Mouse (Mus musculus): ENCODE results near the gene 2310039H08Rik. TPM values are rescaled to one million over a fixed set of nuclear protein-coding genes. Genes with fewer than 3 reads are reported as not detected.

2310039H08Rik gene
- polyA plus RNA-seq, 1 experiment from 2014 or later: 124 TPM

GRCm38 (mm10) chr17:46728021-46728420 lies 44.4 kb upstream of the 2310039H08Rik start:
- Histone ChIP-seq H3K9me3 (ENCODE audit: control insufficient read depth) (no peaks in the 10 kb centered on the region), H3K4me3 (ENCODE audit: low read depth, low read length) (no peak overlapping the region), H3K36me3 (ENCODE audit: control insufficient read depth, insufficient read depth) (peaks cover 23% of the 10 kb centered on the region), H3K4me1 (replicated peaks; ENCODE audit: control insufficient read depth, insufficient read depth, low read length) (no peaks in the 10 kb centered on the region), H3K27ac (ENCODE audit: low read depth, low read length) (no peak overlapping the region), H3K27me3 (replicated peaks; ENCODE audit: control insufficient read depth, insufficient read depth, low read length) (no peaks in the 10 kb centered on the region), H3K4me2 (replicated peaks; ENCODE audit: low read depth) (no peak overlapping the region), H3K9ac (ENCODE audit: low read depth, low read length) (no peak overlapping the region)
- TF ChIP-seq CTCF (IDR thresholded peaks at IDR 0.05; ENCODE audit: low read depth): peak; percentile 57
- ATAC-seq: no peak
- WGBS: 43% methylated on average over 6 of the region's 6 CpGs

DNA sequence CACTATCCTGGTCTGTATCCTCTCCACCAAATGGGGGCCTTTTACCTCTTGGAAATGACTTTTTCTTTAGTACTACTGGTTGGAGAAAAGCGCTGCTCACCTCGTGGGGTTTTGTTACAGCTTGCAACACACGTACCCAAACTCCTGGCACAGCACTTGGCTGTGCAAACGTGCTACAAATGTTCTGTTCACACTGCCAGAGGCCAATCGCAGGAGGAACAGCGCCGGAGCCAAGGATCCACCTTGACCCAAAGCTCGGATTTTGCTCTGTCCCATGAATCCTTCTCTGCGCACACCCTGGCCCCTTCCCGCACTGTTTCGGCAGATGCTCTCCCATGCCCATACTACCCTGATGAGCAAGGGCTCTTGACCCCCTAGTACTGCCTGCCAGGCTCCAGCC lies 43.9 kb upstream of the 2310039H08Rik start:
- 47% methylated on average over 11 of the region's 11 CpGs for WGBS

DNA sequence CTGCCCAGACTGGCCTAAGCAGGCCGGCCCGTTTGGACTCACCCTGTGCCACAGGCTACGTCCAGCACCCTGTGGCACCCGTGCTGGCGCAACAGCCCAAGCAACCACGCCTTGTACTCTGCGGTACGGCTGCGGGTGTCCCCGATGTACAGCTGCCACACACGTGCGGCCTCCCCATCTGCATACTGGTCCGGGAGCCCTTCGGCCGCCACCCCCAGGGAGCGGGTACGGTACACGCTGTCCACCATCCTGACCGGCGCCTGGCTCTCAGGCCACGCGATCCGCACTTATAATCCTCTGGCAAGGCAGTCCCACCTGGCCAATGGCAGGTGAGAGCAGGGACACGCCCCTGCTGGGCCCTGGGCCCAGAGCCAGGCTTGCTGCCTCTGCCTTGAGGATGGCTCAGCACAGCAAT lies 43.5 kb upstream of the 2310039H08Rik start, which contains the start of gene Gnmt:
Gnmt (minus strand) TSS at position 265 of the 415 bp plus-strand sequence.
- Histone ChIP-seq H3K36me3 (ENCODE audit: control insufficient read depth, insufficient read depth) (peaks cover 14% of the 10 kb centered on the region; the same call in 1 of the 2 replicates), H3K4me2 (replicated peaks; ENCODE audit: low read depth) (peak within 1 kb of the TSS; percentile 66), H3K4me1 (replicated peaks; ENCODE audit: control insufficient read depth, insufficient read depth, low read length) (no peaks in the 10 kb centered on the region), H3K9ac (ENCODE audit: low read depth, low read length) (no peak within 1 kb of the TSS), H3K27me3 (replicated peaks; ENCODE audit: control insufficient read depth, insufficient read depth, low read length) (no peaks in the 10 kb centered on the region), H3K4me3 (ENCODE audit: low read depth, low read length) (no peak within 1 kb of the TSS; the same call in 1 of the 2 replicates), H3K27ac (ENCODE audit: low read depth, low read length) (no peak within 1 kb of the TSS), H3K9me3 (ENCODE audit: control insufficient read depth) (no peaks in the 10 kb centered on the region)
- peak; percentile 64 for ATAC-seq
- TF ChIP-seq CTCF (IDR thresholded peaks at IDR 0.05; ENCODE audit: low read depth): no peak
- 8% methylated on average over 24 of the region's 24 CpGs for WGBS

More for the DNA sequence above, 43.9 kb upstream of the 2310039H08Rik start:
- Histone ChIP-seq H3K27me3 (replicated peaks; ENCODE audit: control insufficient read depth, insufficient read depth, low read length) (no peaks in the 10 kb centered on the region), H3K4me2 (replicated peaks; ENCODE audit: low read depth) (peak overlapping the region; percentile 66), H3K4me3 (ENCODE audit: low read depth, low read length) (no peak overlapping the region), H3K4me1 (replicated peaks; ENCODE audit: control insufficient read depth, insufficient read depth, low read length) (no peaks in the 10 kb centered on the region), H3K9me3 (ENCODE audit: control insufficient read depth) (no peaks in the 10 kb centered on the region), H3K36me3 (ENCODE audit: control insufficient read depth, insufficient read depth) (peaks cover 18% of the 10 kb centered on the region), H3K27ac (ENCODE audit: low read depth, low read length) (no peak overlapping the region), H3K9ac (ENCODE audit: low read depth, low read length) (no peak overlapping the region)
- no peak; the same call in 1 of the 2 replicates for ATAC-seq
- no peak for TF ChIP-seq CTCF (IDR thresholded peaks at IDR 0.05; ENCODE audit: low read depth)

DNA sequence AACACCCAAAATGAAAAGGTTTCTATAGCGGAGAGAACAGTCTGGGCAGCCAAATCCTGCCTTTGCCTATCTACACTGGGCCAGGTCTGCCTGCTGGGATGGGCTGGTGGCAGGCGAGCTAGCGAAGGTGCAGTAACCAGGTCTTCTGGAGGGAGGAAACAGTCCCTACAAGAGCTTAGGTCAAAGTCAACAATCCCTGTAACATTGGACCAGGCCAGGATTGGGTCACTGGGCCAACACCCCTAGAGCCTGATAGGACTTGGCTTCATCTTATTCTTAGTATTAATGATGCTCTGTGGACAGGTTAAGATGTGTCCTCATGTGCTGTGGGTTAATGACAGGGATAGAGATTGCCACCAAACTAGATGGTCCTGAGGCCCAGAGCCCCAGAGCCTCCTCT lies 38.4 kb upstream of the 2310039H08Rik start:
- Histone ChIP-seq H3K4me1 (replicated peaks; ENCODE audit: control insufficient read depth, insufficient read depth, low read length) (no peaks in the 10 kb centered on the region), H3K4me3 (ENCODE audit: low read depth, low read length) (no peak overlapping the region), H3K27me3 (replicated peaks; ENCODE audit: control insufficient read depth, insufficient read depth, low read length) (no peaks in the 10 kb centered on the region), H3K27ac (ENCODE audit: low read depth, low read length) (no peak overlapping the region), H3K4me2 (replicated peaks; ENCODE audit: low read depth) (no peak overlapping the region), H3K9ac (ENCODE audit: low read depth, low read length) (no peak overlapping the region), H3K9me3 (ENCODE audit: control insufficient read depth) (no peaks in the 10 kb centered on the region), H3K36me3 (ENCODE audit: control insufficient read depth, insufficient read depth) (peaks cover 3% of the 10 kb centered on the region; the same call in 1 of the 2 replicates)
- no peak for TF ChIP-seq CTCF (IDR thresholded peaks at IDR 0.05; ENCODE audit: low read depth)
- WGBS: 81% methylated on average over 3 of the region's 3 CpGs
- no peak for ATAC-seq

DNA sequence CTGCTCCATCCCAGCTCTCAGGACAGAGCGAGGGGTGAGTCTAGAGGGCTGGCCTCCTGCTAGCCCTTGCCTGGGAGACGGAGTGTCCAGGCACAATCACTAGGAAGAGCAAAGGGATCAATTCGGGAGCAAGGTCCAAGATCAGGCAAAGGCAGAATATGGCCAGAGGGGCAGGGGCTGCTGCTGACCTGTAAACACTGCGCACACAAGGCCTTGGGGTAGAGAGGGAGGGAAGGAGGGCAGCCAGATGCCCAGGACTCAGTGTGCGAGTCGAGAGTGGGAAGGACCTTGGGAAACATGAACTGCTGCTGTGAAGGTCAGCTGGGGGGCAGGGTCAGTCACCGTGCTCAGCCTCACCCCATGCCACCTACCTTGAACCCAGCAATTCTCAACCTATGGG lies 37.1 kb upstream of the 2310039H08Rik start:
- H3K27ac ChIP-seq (ENCODE audit: low read depth, low read length): no peak overlapping the region
- H3K36me3 ChIP-seq (ENCODE audit: control insufficient read depth, insufficient read depth): peaks cover 3% of the 10 kb centered on the region; the same call in 1 of the 2 replicates
- no peak for TF ChIP-seq CTCF (IDR thresholded peaks at IDR 0.05; ENCODE audit: low read depth)
- no peaks in the 10 kb centered on the region for H3K9me3 ChIP-seq (ENCODE audit: control insufficient read depth)
- H3K9ac ChIP-seq (ENCODE audit: low read depth, low read length): no peak overlapping the region
- no peak overlapping the region for H3K4me2 ChIP-seq (replicated peaks; ENCODE audit: low read depth)
- H3K4me3 ChIP-seq (ENCODE audit: low read depth, low read length): no peak overlapping the region
- H3K27me3 ChIP-seq (replicated peaks; ENCODE audit: control insufficient read depth, insufficient read depth, low read length): no peaks in the 10 kb centered on the region
- no peak for ATAC-seq
- WGBS: 82% methylated on average over 7 of the region's 7 CpGs
- H3K4me1 ChIP-seq (replicated peaks; ENCODE audit: control insufficient read depth, insufficient read depth, low read length): no peaks in the 10 kb centered on the region

GRCm38 (mm10) chr17:46736160-46736559 lies 36.3 kb upstream of the 2310039H08Rik start:
- H3K9me3 ChIP-seq (ENCODE audit: control insufficient read depth): no peaks in the 10 kb centered on the region
- no peak overlapping the region for H3K27ac ChIP-seq (ENCODE audit: low read depth, low read length)
- H3K4me3 ChIP-seq (ENCODE audit: low read depth, low read length): no peak overlapping the region
- H3K9ac ChIP-seq (ENCODE audit: low read depth, low read length): no peak overlapping the region
- 66% methylated on average over 10 of the region's 10 CpGs for WGBS
- no peak overlapping the region for H3K4me2 ChIP-seq (replicated peaks; ENCODE audit: low read depth)
- no peak for ATAC-seq
- no peaks in the 10 kb centered on the region for H3K27me3 ChIP-seq (replicated peaks; ENCODE audit: control insufficient read depth, insufficient read depth, low read length)
- no peaks in the 10 kb centered on the region for H3K4me1 ChIP-seq (replicated peaks; ENCODE audit: control insufficient read depth, insufficient read depth, low read length)
- TF ChIP-seq CTCF (IDR thresholded peaks at IDR 0.05; ENCODE audit: low read depth): peak; percentile 65
- H3K36me3 ChIP-seq (ENCODE audit: control insufficient read depth, insufficient read depth): peaks cover 3% of the 10 kb centered on the region; the same call in 1 of the 2 replicates
